Mouse (Mus musculus) cerebellum, adult 11 months (tissue): ENCODE measurements around the gene Lctl.

Experiments used
- DNase-seq: peaks from one replicate; pipeline ENCODE4 v3.0.0; 2022

Gene Lctl

GRCm38 (mm10) chr9:64116876-64117275 is at the start of gene Lctl:
Gene Lctl (plus strand): TSS chr9:64117147.
- no peak for DNase-seq

GRCm38 (mm10) chr9:64067787-64068186 is 49.2 kb upstream of the Lctl start:
- DNase-seq, result no peak

- DNase-seq, result no peak
These were observed 48.4 kb upstream of the Lctl start for GRCm38 (mm10) chr9:64068571-64068970.

- no peak for DNase-seq
These were observed 47.8 kb upstream of the Lctl start for GRCm38 (mm10) chr9:64069131-64069530.

GRCm38 (mm10) chr9:64070674-64071073 is 46.3 kb upstream of the Lctl start:
- no peak for DNase-seq

GRCm38 (mm10) chr9:64074831-64075230 is 42.1 kb upstream of the Lctl start:
- no peak for DNase-seq

- no peak for DNase-seq
These were observed 40.5 kb upstream of the Lctl start for GRCm38 (mm10) chr9:64076412-64076811.

GRCm38 (mm10) chr9:64078386-64078792 is 38.6 kb upstream of the Lctl start:
- no peak for DNase-seq

GRCm38 (mm10) chr9:64079922-64080321 is 37.0 kb upstream of the Lctl start:
- no peak for DNase-seq

- DNase-seq, result no peak
These were observed 32.7 kb upstream of the Lctl start for GRCm38 (mm10) chr9:64084231-64084630.

- no peak for DNase-seq
These were observed 32.1 kb upstream of the Lctl start for GRCm38 (mm10) chr9:64084661-64085399.

- DNase-seq, result no peak
These were observed 31.0 kb upstream of the Lctl start for GRCm38 (mm10) chr9:64085976-64086375.

GRCm38 (mm10) chr9:64086543-64086942 is 30.4 kb upstream of the Lctl start:
- no peak for DNase-seq

- peak; percentile 47 for DNase-seq
These were observed 29.3 kb upstream of the Lctl start for GRCm38 (mm10) chr9:64087461-64088235.

GRCm38 (mm10) chr9:64088346-64088745 is 28.6 kb upstream of the Lctl start:
- DNase-seq, result no peak

GRCm38 (mm10) chr9:64089004-64089403 is 27.9 kb upstream of the Lctl start:
- no peak for DNase-seq

- no peak for DNase-seq
These were observed 22.9 kb upstream of the Lctl start for GRCm38 (mm10) chr9:64094083-64094482.

- no peak for DNase-seq
These were observed 18.7 kb upstream of the Lctl start for GRCm38 (mm10) chr9:64098282-64098681.

- peak; percentile 8 for DNase-seq
These were observed 16.5 kb upstream of the Lctl start for GRCm38 (mm10) chr9:64100442-64100841.

GRCm38 (mm10) chr9:64105301-64105700 is 11.6 kb upstream of the Lctl start:
- DNase-seq, result no peak

- DNase-seq, result no peak
These were observed 6.4 kb upstream of the Lctl start for GRCm38 (mm10) chr9:64110502-64110901.

- no peak for DNase-seq
These were observed 2.3 kb upstream of the Lctl start for GRCm38 (mm10) chr9:64114646-64115045.

GRCm38 (mm10) chr9:64115756-64116155 is 1.2 kb upstream of the Lctl start:
- DNase-seq, result no peak

- DNase-seq, result no peak
These were observed 3.0 kb downstream of the Lctl start for GRCm38 (mm10) chr9:64119898-64120297.
